In the genomic region with DNA sequence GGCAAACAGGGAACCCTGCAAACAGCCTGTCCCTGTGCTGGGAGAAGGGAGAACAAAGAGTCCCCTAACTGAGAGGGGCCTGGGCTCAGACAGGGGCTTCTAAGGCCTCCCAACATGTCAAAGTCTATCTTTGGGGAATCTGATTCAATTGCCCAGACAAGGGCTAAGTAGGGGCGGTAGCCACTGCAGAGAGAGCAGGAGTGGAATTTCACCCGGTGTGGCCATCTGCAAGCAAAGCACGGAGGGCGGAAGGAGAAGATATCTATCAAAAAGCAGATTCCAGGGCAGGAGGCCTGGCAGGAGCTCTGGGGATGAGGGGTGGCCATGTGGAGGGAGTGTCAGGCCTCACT, we compare ENCODE assay signal across 9 mouse cellular contexts. TPM values are rescaled to one million over a fixed set of nuclear protein-coding genes. Genes with fewer than 3 reads are reported as not detected.
DNase-seq lines count a peak whose midpoint lies in the region; ATAC-seq and TF ChIP-seq lines count a peak whose summit lies in the region.
"Had no signal": no experiment of that assay in that cellular context is flagged by ENCODE, and none has a peak within 500 bp of the region (broad histone marks: within the 10 kb centered on the region; RNA-seq: fewer than 3 reads in every experiment).

No protein-coding gene starts in this region.

- no peak overlapping the region for H3K4me3 ChIP-seq in gastrocnemius, adult 2 months
- H3K4me3 ChIP-seq in embryonic facial prominence, embryonic 11.5 days (ENCODE audit: low read depth, low read length): no peak overlapping the region
- H3K4me3 ChIP-seq in intestine, postnatal 0 days (ENCODE audit: low read depth, low read length): no peak overlapping the region
- no peak overlapping the region for H3K4me3 ChIP-seq in midbrain, embryonic 14.5 days (replicated peaks; ENCODE audit: low read depth, low read length)

- peak; percentile 22 for DNase-seq in gastrocnemius, adult 2 months
- DNase-seq in gastrocnemius, postnatal 10 days: no peak
- peak; percentile 50 for DNase-seq in embryonic facial prominence, embryonic 11.5 days (ENCODE audit: low spot score)
- no peak for DNase-seq in midbrain, embryonic 14.5 days
- no peak for DNase-seq in urinary bladder, adult 2 months (ENCODE audit: low spot score)
- DNase-seq in urinary bladder, postnatal 36 days (ENCODE audit: low spot score in 2 of 2): no peak

- H3K27me3 ChIP-seq in embryonic facial prominence, embryonic 11.5 days (ENCODE audit: control insufficient read depth, insufficient read depth, low read length): no peaks in the 10 kb centered on the region
- H3K27me3 ChIP-seq in intestine, postnatal 0 days (replicated peaks; ENCODE audit: control insufficient read depth, insufficient read depth, low read length): no peaks in the 10 kb centered on the region
- H3K27me3 ChIP-seq in midbrain, embryonic 14.5 days (ENCODE audit: control insufficient read depth, insufficient read depth, low read length): no peaks in the 10 kb centered on the region

- H3K4me1 ChIP-seq in embryonic facial prominence, embryonic 11.5 days (ENCODE audit: control insufficient read depth, insufficient read depth, low read length): peaks cover 5% of the 10 kb centered on the region; the same call in 1 of the 2 replicates
- 0 out of 2 replicates have a peak, but pooled peaks cover 2% of the 10 kb centered on the region for H3K4me1 ChIP-seq in intestine, postnatal 0 days (replicated peaks; ENCODE audit: control insufficient read depth, insufficient read depth, low read length)
- H3K4me1 ChIP-seq in midbrain, embryonic 14.5 days (ENCODE audit: control insufficient read depth, insufficient read depth, low read length): no peaks in the 10 kb centered on the region

- H3K9me3 ChIP-seq in embryonic facial prominence, embryonic 11.5 days (replicated peaks; ENCODE audit: control insufficient read depth, low read length): no peaks in the 10 kb centered on the region
- H3K9me3 ChIP-seq in intestine, postnatal 0 days (ENCODE audit: control insufficient read depth): no peaks in the 10 kb centered on the region
- H3K9me3 ChIP-seq in midbrain, embryonic 14.5 days (ENCODE audit: control insufficient read depth, low read length): peaks cover 4% of the 10 kb centered on the region; the same call in 1 of the 2 replicates

- H3K36me3 ChIP-seq in embryonic facial prominence, embryonic 11.5 days (replicated peaks; ENCODE audit: control insufficient read depth, insufficient read depth, low read depth, low read length): no peaks in the 10 kb centered on the region
- H3K36me3 ChIP-seq in intestine, postnatal 0 days (ENCODE audit: control insufficient read depth, insufficient read depth): no peaks in the 10 kb centered on the region
- no peaks in the 10 kb centered on the region for H3K36me3 ChIP-seq in midbrain, embryonic 14.5 days (ENCODE audit: control insufficient read depth, insufficient read depth, low read length)

- TF ChIP-seq CTCF in gastrocnemius, adult 2 months (IDR thresholded peaks at IDR 0.05): no peak
- no peak for TF ChIP-seq CTCF in intestine, postnatal 0 days (IDR thresholded peaks at IDR 0.05; ENCODE audit: low read depth)

- peak overlapping the region; percentile 30 for H3K9ac ChIP-seq in embryonic facial prominence, embryonic 11.5 days (replicated peaks; ENCODE audit: low read length)
- no peak overlapping the region for H3K9ac ChIP-seq in intestine, postnatal 0 days (ENCODE audit: low read depth, low read length)
- H3K9ac ChIP-seq in midbrain, embryonic 14.5 days (replicated peaks; ENCODE audit: low read length): no peak overlapping the region

- intact Hi-C loops in gastrocnemius, adult 2 months (cut with DNase I): no loop called here

- WGBS in embryonic facial prominence, embryonic 11.5 days: 26% methylated on average over 4 of the region's 4 CpGs
- WGBS in intestine, postnatal 0 days: 30% methylated on average over 4 of the region's 4 CpGs
- 34% methylated on average over 4 of the region's 4 CpGs for WGBS in midbrain, embryonic 14.5 days

- peak overlapping the region; percentile 75 for H3K27ac ChIP-seq in gastrocnemius, adult 2 months
- H3K27ac ChIP-seq in embryonic facial prominence, embryonic 11.5 days (replicated peaks; ENCODE audit: low read depth, low read length): peak overlapping the region; percentile 81
- H3K27ac ChIP-seq in intestine, postnatal 0 days (ENCODE audit: low read depth, low read length): peak overlapping the region; percentile 55; the same call in 1 of the 2 replicates
- peak overlapping the region; percentile 68; the same call in 1 of the 2 replicates for H3K27ac ChIP-seq in midbrain, embryonic 14.5 days (replicated peaks; ENCODE audit: low read depth, low read length)

- no peak overlapping the region for H3K4me2 ChIP-seq in embryonic facial prominence, embryonic 11.5 days (ENCODE audit: low read depth, low read length)
- H3K4me2 ChIP-seq in intestine, postnatal 0 days (replicated peaks; ENCODE audit: low read depth): no peak overlapping the region
- H3K4me2 ChIP-seq in midbrain, embryonic 14.5 days (ENCODE audit: low read length): no peak overlapping the region

- ATAC-seq in embryonic facial prominence, embryonic 11.5 days (replicated peaks; ENCODE audit: insufficient number of reproducible peaks, low FRiP score, low TSS enrichment, low read depth): peak; percentile 69
- no peak for ATAC-seq in intestine, postnatal 0 days
- ATAC-seq in midbrain, embryonic 14.5 days (ENCODE audit: low FRiP score, low TSS enrichment): no peak
- ATAC-seq in megakaryocyte progenitor cell, adult 5-6 weeks (replicated peaks; ENCODE audit: poor library complexity): no peak

RNA-seq across cellular contexts. Expression of a gene that starts 38.7 kb away (rescaled TPM):
- not detected for total RNA-seq in gastrocnemius, adult 2 months (2021)
- total RNA-seq in gastrocnemius, postnatal 10 days (2021): not detected
- polyA plus RNA-seq in embryonic facial prominence, embryonic 11.5 days (2014; fragmentation: Nextera tagmentation; extraction: Ambion mirVana): not detected in 2 replicates
- polyA plus RNA-seq in intestine, postnatal 0 days (2015; fragmentation: Nextera tagmentation; extraction: Ambion mirVana): not detected in 2 replicates
- not detected in 2 replicates for polyA plus RNA-seq in midbrain, embryonic 14.5 days (2014; fragmentation: Nextera tagmentation; extraction: Ambion mirVana)
- polyA plus RNA-seq in urinary bladder, adult 2 months (2012; rRNA removed): not detected in 2 replicates
- not detected in 2 replicates for total RNA-seq in megakaryocyte progenitor cell, adult 5-6 weeks (2015)
- total RNA-seq in megakaryocyte progenitor cell, adult 5-6 weeks (2017): not detected in 2 replicates
- polyA plus RNA-seq: liver, embryonic 16.5 days had no signal

RNA-seq across cellular contexts. Expression of a gene that starts 38.8 kb away (rescaled TPM):
- total RNA-seq in gastrocnemius, adult 2 months (2021): not detected
- not detected for total RNA-seq in gastrocnemius, postnatal 10 days (2021)
- polyA plus RNA-seq in embryonic facial prominence, embryonic 11.5 days (2014; fragmentation: Nextera tagmentation; extraction: Ambion mirVana): not detected in 2 replicates
- 4.3 and 4.5 TPM in 2 replicates for polyA plus RNA-seq in intestine, postnatal 0 days (2015; fragmentation: Nextera tagmentation; extraction: Ambion mirVana)
- polyA plus RNA-seq in midbrain, embryonic 14.5 days (2014; fragmentation: Nextera tagmentation; extraction: Ambion mirVana): not detected in 2 replicates
- polyA plus RNA-seq in urinary bladder, adult 2 months (2012; rRNA removed): 0.21 and 0.43 TPM in 2 replicates
- total RNA-seq in megakaryocyte progenitor cell, adult 5-6 weeks (2015): 1.0 TPM in 1 of 2 replicates, not detected in the other
- not detected in 2 replicates for total RNA-seq in megakaryocyte progenitor cell, adult 5-6 weeks (2017)
- polyA plus RNA-seq: liver, embryonic 16.5 days had no signal

Comparison
In these comparisons a context has a peak if more than half of its experiments do, and no peak if none do; other contexts are left out.
1. DNase-seq: peak in gastrocnemius, adult 2 months (single experiment) and embryonic facial prominence, embryonic 11.5 days (single experiment); none in gastrocnemius, postnatal 10 days (single experiment), midbrain, embryonic 14.5 days (single experiment), urinary bladder, adult 2 months (single experiment) and urinary bladder, postnatal 36 days (0 of 2).
2. Peak in every context shown above with its lines, with median percentiles within 50 percentile points of each other: H3K27ac ChIP-seq.